Mouse (Mus musculus): Measurements from ENCODE around the gene Trafd1. TPM values are rescaled to one million over a fixed set of nuclear protein-coding genes. Genes with fewer than 3 reads are reported as not detected.

Trafd1 gene
- polyA plus RNA-seq, 1 experiment from 2014 or later, result 75.9 TPM

DNA sequence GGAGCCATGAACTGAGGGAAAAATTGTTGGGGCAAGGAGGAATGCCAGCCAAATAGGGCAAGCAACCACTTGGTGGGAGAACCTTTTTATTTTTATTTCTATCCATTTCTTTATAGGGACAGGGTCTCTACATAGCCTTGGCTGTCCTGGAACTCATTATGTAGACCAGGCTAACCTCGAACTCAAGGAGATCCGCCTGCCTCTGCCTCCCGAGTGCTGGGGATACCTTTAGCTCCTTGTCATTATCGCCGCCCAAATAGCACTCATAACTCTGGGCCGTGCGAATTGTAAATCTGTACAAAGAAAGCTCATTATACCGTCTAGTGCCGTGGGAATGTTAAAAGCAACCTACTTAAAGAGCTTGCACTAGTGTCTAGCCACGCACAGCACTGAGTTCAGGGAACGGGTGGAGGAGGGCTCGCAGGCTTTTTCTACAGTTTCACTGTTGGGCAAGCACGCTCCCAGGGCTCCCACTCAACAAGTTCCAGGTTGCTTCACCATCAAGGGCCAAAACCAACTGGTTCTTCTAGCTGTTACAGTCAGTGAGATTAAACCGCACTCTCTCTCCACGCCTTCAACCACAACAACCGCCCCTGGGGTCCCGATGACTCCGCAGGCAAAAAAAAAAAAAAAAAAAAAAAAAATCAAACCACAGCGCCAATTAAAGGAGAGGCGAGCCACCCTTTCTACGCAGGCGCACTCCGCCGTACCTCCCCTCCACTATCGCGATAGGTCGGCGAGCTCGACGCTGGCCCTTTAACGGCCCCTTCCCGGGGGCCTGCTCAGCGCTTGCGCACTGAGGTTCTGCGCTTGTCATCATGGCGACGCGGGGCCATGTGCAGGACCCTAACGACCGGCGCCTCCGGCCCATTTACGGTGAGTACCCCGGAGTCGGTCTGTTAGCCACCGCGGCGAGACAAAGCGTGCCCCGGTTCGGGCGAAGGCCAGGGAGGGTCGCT lies 12.0 kb upstream of the Trafd1 start, which contains the start of gene Naa25:
TSS of gene Naa25 (plus strand) at position 750 of the 959 bp plus-strand sequence.
- Histone ChIP-seq H3K4me1 (peaks cover 18% of the 10 kb centered on the region), H3K36me3 (peaks cover 16% of the 10 kb centered on the region), H3K4me3 (peak within 1 kb of the TSS; percentile 95), H3K9me3 (no peaks in the 10 kb centered on the region), H3K27me3 (no peaks in the 10 kb centered on the region), H3K4me2 (peak within 1 kb of the TSS; percentile 77), H3K9ac (peak within 1 kb of the TSS; percentile 78), H3K27ac (peak within 1 kb of the TSS; percentile 93)
- ATAC-seq (ENCODE audit: insufficient number of reproducible peaks, low FRiP score, low TSS enrichment, low read depth), result peak; percentile 95
- 9% methylated on average over 53 of the region's 53 CpGs for WGBS

DNA sequence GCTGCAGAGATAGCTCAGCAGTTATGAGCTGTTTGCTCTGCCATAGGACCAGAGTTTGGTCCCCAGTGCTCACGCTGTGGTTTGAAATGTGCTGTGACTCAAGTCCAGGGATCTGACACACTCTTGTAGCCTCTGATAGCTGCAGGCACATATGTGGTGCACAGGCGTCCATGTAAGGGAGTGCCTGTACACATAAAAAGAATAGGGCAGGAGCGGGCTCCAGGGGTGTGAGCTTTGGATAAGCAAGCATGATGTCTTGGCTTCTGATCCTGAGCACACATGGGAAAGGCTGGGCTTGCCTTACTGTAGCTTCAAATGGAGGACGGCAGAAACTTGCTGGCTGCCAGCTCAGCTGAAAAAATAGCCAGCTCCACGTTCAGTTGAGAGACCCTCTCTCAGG lies 10.2 kb upstream of the Trafd1 start:
- ATAC-seq (ENCODE audit: insufficient number of reproducible peaks, low FRiP score, low TSS enrichment, low read depth), result no peak
- H3K4me1 ChIP-seq, result peaks cover 15% of the 10 kb centered on the region
- 78% methylated on average over 5 of the region's 5 CpGs for WGBS

GRCm38 (mm10) chr5:121393402-121393801 lies 8.0 kb upstream of the Trafd1 start:
- Histone ChIP-seq H3K27me3 (no peaks in the 10 kb centered on the region), H3K36me3 (no peaks in the 10 kb centered on the region), H3K27ac (no peak overlapping the region), H3K4me1 (peaks cover 4% of the 10 kb centered on the region; the same call in 1 of the 2 replicates), H3K4me2 (no peak overlapping the region), H3K4me3 (no peak overlapping the region), H3K9ac (no peak overlapping the region), H3K9me3 (no peaks in the 10 kb centered on the region)
- ATAC-seq (ENCODE audit: insufficient number of reproducible peaks, low FRiP score, low TSS enrichment, low read depth), result no peak
- WGBS, result 68% methylated on average over 3 of the region's 3 CpGs

More for the DNA sequence above, 10.2 kb upstream of the Trafd1 start:
- no peaks in the 10 kb centered on the region for H3K27me3 ChIP-seq
- no peaks in the 10 kb centered on the region; the same call in 1 of the 2 replicates for H3K36me3 ChIP-seq
- no peaks in the 10 kb centered on the region for H3K9me3 ChIP-seq
- no peak overlapping the region for H3K4me2 ChIP-seq
- H3K9ac ChIP-seq, result no peak overlapping the region
- H3K4me3 ChIP-seq, result no peak overlapping the region
- no peak overlapping the region for H3K27ac ChIP-seq

GRCm38 (mm10) chr5:121392667-121393380 lies 7.4 kb upstream of the Trafd1 start:
- H3K27ac ChIP-seq, result no peak overlapping the region
- no peak for ATAC-seq (ENCODE audit: insufficient number of reproducible peaks, low FRiP score, low TSS enrichment, low read depth)

DNA sequence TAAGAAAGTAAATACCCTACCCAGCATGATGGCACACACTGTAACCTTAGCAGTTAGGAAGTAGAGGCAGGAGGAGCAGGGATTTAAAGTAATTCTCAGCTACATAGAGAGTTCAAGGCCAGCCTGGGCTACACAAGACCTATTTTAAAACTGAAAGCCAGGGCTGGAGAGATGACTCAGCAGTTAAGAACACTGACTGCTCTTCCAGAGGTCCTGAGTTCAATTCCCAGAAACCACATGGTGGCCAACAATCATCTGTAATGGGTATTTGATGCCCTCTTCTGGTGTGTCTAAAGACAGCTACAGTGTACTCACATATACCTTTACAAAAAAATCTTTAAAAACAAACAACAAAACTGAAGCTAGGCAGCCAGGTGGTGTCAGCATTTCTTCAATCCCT lies 4.3 kb upstream of the Trafd1 start:
- Histone ChIP-seq H3K36me3 (no peaks in the 10 kb centered on the region), H3K4me1 (peaks cover 16% of the 10 kb centered on the region), H3K4me2 (no peak overlapping the region), H3K9ac (no peak overlapping the region), H3K9me3 (no peaks in the 10 kb centered on the region), H3K4me3 (no peak overlapping the region), H3K27me3 (no peaks in the 10 kb centered on the region), H3K27ac (no peak overlapping the region)
- no peak for ATAC-seq (ENCODE audit: insufficient number of reproducible peaks, low FRiP score, low TSS enrichment, low read depth)

More at GRCm38 (mm10) chr5:121392667-121393380, 7.4 kb upstream of the Trafd1 start:
- no peaks in the 10 kb centered on the region for H3K9me3 ChIP-seq
- H3K4me3 ChIP-seq, result no peak overlapping the region
- no peaks in the 10 kb centered on the region for H3K36me3 ChIP-seq
- no peaks in the 10 kb centered on the region for H3K27me3 ChIP-seq
- 58% methylated on average over 16 of the region's 16 CpGs for WGBS
- no peak overlapping the region for H3K4me2 ChIP-seq
- H3K9ac ChIP-seq, result no peak overlapping the region
- H3K4me1 ChIP-seq, result peaks cover 4% of the 10 kb centered on the region; the same call in 1 of the 2 replicates

GRCm38 (mm10) chr5:121389106-121389505 lies 3.7 kb upstream of the Trafd1 start:
- H3K27me3 ChIP-seq, result no peaks in the 10 kb centered on the region
- no peak overlapping the region for H3K9ac ChIP-seq
- ATAC-seq (ENCODE audit: insufficient number of reproducible peaks, low FRiP score, low TSS enrichment, low read depth), result no peak
- H3K4me3 ChIP-seq, result no peak overlapping the region
- H3K36me3 ChIP-seq, result no peaks in the 10 kb centered on the region
- H3K4me2 ChIP-seq, result no peak overlapping the region
- H3K9me3 ChIP-seq, result no peaks in the 10 kb centered on the region
- WGBS, result 66% methylated on average over 7 of the region's 7 CpGs
- H3K4me1 ChIP-seq, result peaks cover 21% of the 10 kb centered on the region
- H3K27ac ChIP-seq, result no peak overlapping the region

- Histone ChIP-seq H3K9ac (no peak overlapping the region), H3K4me1 (peaks cover 29% of the 10 kb centered on the region), H3K4me2 (no peak overlapping the region), H3K9me3 (no peaks in the 10 kb centered on the region), H3K27me3 (no peaks in the 10 kb centered on the region), H3K27ac (no peak overlapping the region), H3K36me3 (peaks cover 5% of the 10 kb centered on the region; the same call in 1 of the 2 replicates), H3K4me3 (no peak overlapping the region)
- 47% methylated on average over 4 of the region's 4 CpGs for WGBS
- no peak for ATAC-seq (ENCODE audit: insufficient number of reproducible peaks, low FRiP score, low TSS enrichment, low read depth)
Measured at GRCm38 (mm10) chr5:121387126-121387525, 1.7 kb upstream of the Trafd1 start.

DNA sequence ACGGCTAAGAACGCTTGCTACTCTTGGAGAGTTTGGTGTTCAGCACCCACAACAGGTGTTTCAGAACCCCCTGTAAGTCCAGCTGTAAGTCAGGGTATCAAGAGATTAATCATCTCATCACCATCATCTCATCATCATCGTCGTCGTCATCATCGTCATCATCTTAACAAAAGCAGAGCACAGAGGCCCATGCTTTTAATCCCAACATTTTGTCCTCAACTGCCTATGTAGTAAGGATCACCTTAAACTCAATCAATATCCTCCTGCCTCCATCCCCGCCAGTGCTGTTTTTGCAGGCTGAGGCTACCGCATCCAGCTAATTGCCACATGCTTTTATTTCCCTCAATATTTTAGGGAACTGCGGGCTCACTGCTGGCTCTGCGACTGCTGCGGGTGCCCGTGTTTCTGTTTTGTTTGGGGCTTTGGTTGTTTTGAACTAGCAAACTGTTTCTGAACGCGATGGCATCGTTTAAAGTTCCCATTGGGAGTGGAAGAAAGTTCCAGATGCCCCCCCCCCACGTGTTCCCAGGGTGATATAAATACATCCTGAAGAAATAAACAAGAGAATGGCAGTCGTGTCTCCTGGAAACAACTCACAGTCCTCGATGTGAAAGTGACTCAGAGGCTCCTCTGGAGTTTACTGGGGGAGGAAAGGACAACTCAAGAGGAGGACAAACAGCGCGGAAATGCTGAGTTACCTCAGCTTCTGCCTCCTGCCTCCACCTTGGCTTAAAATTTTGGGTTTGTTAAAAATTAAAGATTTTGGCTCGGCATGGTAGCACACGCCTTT lies 883 bp upstream of the Trafd1 start:
- Histone ChIP-seq H3K9ac (no peak overlapping the region), H3K27me3 (no peaks in the 10 kb centered on the region), H3K4me2 (peak overlapping the region; percentile 73), H3K27ac (0 out of 2 replicates have a peak overlapping the region, but pooled peaks have one; percentile 35), H3K36me3 (peaks cover 11% of the 10 kb centered on the region), H3K9me3 (no peaks in the 10 kb centered on the region), H3K4me3 (peak overlapping the region; percentile 68), H3K4me1 (peaks cover 29% of the 10 kb centered on the region)
- 30% methylated on average over 22 of the region's 22 CpGs for WGBS
- no peak for ATAC-seq (ENCODE audit: insufficient number of reproducible peaks, low FRiP score, low TSS enrichment, low read depth)

- peak; percentile 16 for ATAC-seq (ENCODE audit: insufficient number of reproducible peaks, low FRiP score, low TSS enrichment, low read depth)
- no peaks in the 10 kb centered on the region for H3K9me3 ChIP-seq
- peaks cover 29% of the 10 kb centered on the region for H3K4me1 ChIP-seq
- no peaks in the 10 kb centered on the region for H3K27me3 ChIP-seq
- H3K4me2 ChIP-seq, result peak overlapping the region; percentile 73
- 2% methylated on average over 36 of the region's 47 CpGs for WGBS
- H3K4me3 ChIP-seq, result peak overlapping the region; percentile 68
- peaks cover 25% of the 10 kb centered on the region for H3K36me3 ChIP-seq
- H3K27ac ChIP-seq, result peak overlapping the region; percentile 82
- H3K9ac ChIP-seq, result peak overlapping the region; percentile 58
Measured at GRCm38 (mm10) chr5:121384757-121385460, 523 bp downstream of the Trafd1 start.

- WGBS, result 38% methylated on average over 10 of the region's 10 CpGs
- Histone ChIP-seq H3K27me3 (no peaks in the 10 kb centered on the region), H3K36me3 (peaks cover 33% of the 10 kb centered on the region), H3K4me2 (peak overlapping the region; percentile 73), H3K4me1 (peaks cover 29% of the 10 kb centered on the region), H3K27ac (0 out of 2 replicates have a peak overlapping the region, but pooled peaks have one; percentile 82), H3K9me3 (no peaks in the 10 kb centered on the region), H3K4me3 (peak overlapping the region; percentile 68), H3K9ac (peak overlapping the region; percentile 5; the same call in 1 of the 2 replicates)
- ATAC-seq (ENCODE audit: insufficient number of reproducible peaks, low FRiP score, low TSS enrichment, low read depth), result no peak
Measured at GRCm38 (mm10) chr5:121383857-121384756, 1.3 kb downstream of the Trafd1 start.
